Mouse (Mus musculus) megakaryocyte progenitor cell, adult 5-6 weeks (primary cell): ENCODE measurements around the gene Alpl. TPM values are rescaled to one million over a fixed set of nuclear protein-coding genes. Genes with fewer than 3 reads are reported as not detected.

Experiments
- ATAC-seq: replicated peaks from 2 replicates; pipeline ENCODE4 v1.8.0; 2016; ENCODE audit warnings: mild to moderate bottlenecking, moderate TSS enrichment, inconsistent platforms; ENCODE audit not compliant: poor library complexity
- total RNA-seq, 2 experiments: library from RNA; stranded (forward) in 1 of 2; stranded (reverse) in 1 of 2; fragments of 157-497, 149-512 nt in 1 of 2; fragments of 200-1000 nt in 1 of 2; gene quantifications; 2 replicates each; pipeline versions ENCODE4 v1.2.3 to v1.2.4; 2015 to 2017

Gene Alpl
- total RNA-seq, 2 experiments from 2014 or later, result not detected

DNA sequence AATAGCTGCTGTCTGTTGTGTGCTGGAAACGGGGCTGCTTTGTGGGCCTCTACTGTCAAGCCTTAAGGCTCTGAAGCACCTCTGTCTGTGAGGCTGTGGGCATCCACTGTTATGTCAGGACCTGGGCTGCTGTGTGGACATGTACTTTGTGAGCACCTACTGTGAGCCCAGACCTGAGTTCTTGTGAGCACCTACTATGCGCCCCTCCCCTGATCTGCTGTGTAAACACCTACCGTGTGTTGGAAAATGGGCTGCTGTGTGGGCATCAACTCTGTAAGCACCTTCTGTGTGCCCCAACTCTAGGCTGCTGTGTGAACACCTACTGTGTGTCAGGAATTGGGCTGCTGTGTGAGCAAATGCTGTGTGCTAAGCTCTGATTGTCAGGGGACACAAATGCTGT lies 74.0 kb downstream of the Alpl start:
- ATAC-seq, result no peak

DNA sequence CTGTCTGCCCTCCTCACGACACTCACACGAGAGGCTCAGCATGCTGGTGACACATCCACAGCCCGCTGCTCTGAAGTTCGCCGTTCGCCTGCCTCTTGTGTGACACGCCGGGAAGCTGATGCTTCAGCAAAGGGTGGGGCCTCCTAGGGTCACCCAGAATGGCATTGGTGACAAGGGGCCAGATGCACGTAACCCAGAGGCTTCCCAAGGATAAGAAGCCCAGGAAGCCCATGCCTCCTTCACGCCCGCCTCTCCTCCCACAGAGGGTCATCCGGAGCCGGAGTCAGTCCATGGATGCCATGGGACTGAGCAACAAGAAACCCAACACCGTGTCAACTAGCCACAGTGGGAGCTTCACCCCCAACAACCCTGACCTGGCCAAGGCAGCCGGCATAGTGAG lies 74.6 kb downstream of the Alpl start:
- no peak for ATAC-seq

DNA sequence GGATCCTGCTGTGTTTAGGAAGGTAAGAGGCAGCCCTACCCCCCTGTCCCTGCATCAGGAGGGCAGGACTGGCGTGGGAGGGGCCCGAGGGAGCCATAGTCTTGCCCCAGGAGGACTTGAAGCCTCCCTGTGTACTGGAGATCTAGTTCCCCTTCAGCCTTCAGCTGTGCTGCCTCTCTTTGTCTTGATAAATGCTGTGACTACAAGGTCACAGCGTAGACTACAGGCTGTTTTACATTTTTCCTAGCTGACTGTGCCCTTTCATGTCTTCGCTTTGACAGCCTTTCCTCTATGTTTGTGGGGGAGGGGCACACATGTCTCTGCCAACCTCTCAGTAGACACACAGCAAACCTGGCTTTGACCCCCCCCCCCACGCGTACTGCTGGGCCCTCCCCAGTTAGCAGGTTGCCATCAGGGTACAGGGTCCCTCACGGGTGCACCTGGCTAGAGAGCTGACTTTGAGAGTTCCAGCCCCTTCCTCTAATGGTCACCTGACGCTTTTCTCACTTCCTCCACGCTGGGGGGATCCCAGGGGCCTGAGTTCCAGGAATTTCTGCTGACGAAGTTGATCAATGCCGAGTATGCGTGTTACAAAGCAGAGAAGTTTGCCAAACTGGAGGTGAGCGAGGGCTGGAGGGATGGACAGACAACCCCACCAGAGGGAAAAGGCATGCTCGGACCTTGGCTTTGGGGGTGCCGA lies 76.7 kb downstream of the Alpl start:
- ATAC-seq, result no peak

DNA sequence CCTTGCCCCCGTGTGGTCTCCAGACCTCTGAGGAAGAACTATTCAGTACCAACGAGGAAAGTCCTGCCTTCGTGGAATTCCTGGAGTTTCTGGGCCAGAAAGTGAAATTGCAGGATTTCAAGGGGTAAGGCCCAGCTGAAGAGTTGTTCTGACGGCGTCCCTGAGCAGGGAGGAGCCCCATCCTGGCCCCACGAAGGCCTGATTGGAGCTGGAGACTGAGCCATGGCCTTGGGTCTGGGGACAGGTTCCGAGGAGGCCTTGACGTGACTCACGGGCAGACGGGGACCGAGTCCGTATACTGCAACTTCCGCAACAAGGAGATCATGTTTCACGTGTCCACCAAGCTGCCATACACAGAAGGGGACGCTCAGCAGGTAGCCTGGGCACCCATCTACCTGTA lies 78.5 kb downstream of the Alpl start:
- ATAC-seq, result no peak

DNA sequence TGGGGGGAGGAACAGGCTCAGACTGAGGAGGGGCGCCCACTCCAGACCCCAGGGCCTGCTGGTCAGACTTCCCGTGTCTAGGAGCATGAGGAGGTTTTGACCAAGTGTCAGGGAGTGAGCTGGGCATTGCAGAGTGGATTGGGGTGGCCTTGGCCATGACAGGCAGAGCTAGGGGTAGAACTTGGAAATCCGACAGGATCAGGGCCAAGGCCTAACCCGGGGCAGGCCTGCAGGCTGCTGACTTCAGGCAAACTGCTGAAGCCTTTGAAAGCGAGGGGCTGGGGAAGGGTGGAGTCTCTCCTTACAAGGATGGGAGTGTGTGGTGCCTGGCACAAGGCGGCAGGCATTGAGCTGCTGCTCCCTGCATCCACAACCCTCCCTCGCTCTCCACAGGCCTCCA lies 79.2 kb downstream of the Alpl start:
- ATAC-seq, result no peak

DNA sequence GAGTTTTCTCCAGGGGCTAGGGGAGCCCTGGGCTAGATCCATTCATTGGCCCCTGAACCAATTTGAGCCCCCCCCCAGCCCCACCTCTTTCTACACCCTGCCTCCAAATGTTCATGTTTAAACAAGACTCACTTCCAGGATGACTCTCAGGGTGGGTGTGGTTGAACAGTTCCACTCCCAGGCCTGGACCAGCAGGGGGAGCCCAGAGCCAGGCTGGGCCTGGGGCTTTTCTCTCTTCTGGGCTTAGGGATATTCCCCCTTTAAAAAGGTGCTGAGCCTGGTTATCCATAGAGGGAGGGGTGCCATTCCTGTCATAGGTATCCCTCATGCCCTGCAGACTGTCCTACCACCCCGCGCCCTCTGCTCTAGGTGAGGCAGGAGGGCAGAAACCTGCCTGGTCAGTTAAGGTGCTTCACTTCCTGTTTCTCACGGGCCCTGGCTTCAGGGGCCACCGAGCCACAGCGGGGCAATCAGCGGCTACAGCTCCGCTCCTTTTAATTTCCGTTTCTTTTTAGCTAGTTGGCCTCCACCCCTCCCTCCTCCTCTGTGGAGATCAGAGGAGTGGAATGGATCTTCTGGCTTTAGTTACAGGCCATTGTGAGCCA lies 82.1 kb downstream of the Alpl start:
- ATAC-seq, result peak; percentile 65

DNA sequence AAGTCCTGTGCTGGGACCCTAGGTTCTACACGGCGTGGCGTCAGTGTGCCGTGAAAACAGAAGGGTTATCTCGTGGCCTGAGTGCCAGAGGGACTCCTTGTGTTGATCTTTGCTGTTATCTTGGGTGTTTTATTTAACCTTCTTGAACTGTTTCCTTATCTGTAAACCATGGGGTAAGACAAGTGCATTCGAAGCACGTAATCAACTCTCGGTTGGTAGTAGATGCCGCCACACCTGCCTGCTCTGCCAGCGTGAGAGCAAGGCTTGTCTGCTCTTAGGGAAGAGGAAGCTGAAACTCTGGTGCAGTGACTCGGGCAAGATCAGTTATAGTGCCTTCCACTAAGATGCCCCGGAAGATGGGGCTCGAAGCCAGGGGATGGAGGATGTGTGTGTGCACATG lies 83.2 kb downstream of the Alpl start:
- peak; percentile 52 for ATAC-seq

DNA sequence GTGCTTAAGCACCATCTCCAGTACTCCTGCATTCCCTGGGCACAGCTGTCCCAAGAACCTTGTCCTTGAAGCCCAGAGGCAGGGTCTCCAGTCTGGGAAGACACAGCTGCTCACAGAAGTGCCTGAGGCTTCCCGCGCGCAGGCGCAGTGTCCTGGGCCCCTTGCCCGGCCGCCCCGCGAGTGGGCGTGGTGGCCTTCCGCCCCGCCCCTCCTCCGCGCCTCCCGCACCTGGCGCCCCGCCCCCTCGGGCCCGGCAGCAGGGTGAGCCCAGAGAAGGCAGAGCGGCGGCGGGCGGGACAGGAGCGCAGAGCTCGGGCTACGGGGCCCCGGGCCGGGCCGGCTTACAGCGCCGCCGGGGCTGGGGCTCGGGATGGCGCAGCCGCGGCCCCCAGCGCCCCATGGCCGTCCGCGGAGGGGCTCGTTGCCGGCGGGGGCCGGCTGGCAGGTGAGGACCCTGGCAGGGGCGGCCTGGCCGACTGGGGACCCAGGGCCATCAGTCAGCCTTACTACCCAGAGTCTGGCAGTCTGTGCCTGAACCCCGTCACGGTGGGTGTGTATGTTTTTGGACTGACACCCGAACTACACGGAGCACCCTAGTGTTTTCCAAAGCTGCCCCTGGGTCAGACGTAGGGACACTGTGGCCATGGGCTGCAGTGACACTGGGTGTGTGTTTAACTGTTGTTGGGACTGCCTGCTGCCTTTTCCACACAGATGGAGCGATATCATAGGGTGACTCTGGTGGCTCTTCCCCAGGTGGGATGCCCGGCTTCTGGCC lies 88.8 kb downstream of the Alpl start:
- peak; percentile 91 for ATAC-seq

DNA sequence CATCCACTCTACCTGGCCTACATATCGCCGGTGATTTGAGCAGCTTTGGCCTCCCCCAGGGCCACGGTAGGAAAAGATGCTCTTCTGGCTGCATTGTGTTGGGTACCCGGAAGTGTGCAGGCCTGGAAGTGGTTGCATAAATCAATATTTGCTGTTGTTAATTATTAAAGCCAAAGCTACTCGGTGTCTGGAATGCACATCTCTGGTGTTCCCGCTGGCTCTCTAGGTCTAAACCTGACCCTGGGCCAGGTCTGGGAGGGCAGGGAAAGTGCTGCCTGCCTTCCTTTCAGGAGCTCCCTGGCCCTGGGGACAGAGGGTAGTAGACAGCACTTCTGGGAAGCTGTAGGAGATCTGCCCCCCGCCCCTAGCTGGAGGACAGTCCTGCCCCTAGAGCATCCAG lies 89.7 kb downstream of the Alpl start:
- ATAC-seq, result no peak

DNA sequence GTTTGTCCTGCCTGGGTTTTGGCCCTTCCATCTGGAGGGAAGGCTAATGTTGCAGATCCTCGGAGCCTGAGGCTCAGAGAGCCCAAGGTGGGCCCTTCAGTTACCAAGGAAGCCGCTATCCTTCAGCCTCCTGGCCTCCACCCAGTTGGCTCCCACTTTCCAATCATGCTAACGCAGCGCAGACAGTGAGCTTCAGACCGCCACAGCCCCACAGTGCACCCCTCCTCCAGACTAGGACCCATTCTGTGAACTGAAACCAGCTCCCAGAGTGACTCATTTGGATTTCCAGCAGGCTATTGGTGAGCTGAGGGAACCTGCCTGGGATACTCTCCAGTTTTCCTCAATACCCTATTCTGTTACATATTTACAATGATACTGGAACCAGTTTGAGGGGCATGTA lies 90.8 kb downstream of the Alpl start:
- ATAC-seq, result no peak

DNA sequence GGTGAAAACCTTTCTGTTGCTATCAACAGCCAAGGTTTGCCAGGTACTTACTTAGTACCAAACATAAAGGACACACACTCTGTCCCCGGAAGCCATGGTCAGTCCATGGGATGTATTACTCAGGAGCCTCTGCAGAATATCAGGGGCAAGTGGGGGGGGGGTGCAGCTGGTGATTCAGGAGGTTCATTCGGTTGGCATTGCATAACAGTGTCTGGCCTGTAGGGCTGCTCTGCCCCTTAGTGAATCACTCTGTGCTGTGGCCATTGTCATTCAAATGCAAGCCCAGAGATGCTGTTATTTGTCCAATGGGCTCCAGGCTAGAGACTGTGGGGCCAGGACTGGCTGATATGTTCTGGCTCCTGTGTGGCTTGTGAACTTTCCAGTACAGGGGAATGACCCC lies 91.6 kb downstream of the Alpl start:
- no peak for ATAC-seq

DNA sequence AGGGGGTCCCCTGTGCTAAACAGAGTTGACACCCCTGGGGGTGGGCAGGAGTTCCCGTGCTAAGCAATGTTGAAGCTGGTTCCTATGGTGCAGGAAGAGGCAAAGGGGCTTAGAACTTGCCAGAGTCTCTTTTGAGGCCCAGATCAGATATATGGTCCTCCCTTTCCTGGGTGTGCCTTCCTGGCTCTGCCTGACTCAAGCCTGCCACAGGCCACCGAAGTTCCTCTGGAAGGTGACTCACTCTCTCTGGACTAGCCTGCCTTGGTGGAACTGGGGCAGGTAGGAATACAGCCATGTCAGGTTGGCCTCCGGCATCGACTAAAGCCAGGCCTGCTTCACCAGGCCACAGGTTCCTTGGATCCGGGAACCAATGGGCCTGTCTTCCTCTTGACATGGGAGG lies 93.1 kb downstream of the Alpl start:
- no peak for ATAC-seq

DNA sequence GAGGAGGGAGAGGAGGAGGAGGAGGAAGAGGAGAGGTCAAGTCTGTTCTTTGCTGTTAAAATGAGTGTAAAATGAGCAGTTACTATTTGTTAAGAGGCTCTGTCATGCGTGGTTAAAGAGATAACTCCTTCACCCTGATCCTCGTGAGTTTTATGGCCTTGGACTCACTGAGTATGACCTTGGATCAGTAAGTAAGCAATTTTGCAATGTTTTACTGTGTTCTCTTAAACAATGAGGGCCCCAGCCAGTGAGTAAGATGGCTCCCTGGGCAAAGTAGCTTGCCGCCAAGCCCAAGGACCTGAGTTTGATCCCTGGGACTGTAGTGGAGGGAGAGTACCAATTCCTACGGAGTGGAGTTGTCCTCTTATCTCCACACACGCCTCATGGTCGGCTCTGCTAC lies 95.2 kb downstream of the Alpl start:
- no peak for ATAC-seq

DNA sequence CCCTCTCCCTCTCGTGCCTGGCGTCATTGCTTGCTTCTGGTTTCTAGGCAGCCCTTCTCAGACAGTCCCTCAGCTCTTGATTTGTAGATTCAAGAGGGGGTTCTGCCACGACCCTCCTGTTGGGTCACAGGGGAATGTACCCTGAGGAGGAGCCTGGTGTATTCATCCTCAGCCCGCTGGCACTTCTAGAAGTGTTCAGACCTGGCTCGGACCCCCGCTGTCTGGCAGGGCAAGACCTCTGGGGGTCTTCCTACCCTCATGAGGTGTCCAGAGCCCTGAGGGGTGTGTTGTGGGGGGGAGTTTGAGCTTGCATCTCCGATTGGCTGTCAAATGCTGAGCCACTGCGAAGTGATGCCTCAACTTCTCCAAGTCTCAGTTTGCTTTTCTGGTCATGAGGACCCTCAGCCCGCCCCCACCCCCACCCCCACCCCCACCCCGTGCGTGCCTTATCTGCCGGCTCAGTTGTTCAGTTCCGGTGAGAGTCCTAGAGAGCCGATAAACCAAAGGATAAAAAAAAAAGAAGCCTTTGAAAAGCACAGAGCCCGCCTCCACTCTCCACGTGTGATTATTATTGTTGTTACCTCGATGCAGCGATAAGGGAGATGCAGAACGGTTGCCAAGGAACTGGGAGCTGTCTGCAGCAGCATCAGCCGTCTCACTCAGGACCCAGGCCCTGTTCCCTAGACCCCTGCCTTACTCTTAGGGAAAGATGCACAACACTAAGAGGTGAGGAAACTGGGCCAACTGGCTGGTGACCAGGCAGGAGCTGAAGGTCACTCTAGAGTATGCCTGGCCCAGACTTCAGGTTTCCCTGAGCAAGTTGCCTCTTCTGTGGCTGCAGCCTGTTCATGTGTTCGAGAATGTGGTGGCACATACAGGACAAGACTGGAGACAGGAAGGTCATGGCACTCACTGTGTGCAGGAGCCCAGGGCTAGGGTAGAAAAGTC lies 96.6 kb downstream of the Alpl start:
- ATAC-seq, result no peak

DNA sequence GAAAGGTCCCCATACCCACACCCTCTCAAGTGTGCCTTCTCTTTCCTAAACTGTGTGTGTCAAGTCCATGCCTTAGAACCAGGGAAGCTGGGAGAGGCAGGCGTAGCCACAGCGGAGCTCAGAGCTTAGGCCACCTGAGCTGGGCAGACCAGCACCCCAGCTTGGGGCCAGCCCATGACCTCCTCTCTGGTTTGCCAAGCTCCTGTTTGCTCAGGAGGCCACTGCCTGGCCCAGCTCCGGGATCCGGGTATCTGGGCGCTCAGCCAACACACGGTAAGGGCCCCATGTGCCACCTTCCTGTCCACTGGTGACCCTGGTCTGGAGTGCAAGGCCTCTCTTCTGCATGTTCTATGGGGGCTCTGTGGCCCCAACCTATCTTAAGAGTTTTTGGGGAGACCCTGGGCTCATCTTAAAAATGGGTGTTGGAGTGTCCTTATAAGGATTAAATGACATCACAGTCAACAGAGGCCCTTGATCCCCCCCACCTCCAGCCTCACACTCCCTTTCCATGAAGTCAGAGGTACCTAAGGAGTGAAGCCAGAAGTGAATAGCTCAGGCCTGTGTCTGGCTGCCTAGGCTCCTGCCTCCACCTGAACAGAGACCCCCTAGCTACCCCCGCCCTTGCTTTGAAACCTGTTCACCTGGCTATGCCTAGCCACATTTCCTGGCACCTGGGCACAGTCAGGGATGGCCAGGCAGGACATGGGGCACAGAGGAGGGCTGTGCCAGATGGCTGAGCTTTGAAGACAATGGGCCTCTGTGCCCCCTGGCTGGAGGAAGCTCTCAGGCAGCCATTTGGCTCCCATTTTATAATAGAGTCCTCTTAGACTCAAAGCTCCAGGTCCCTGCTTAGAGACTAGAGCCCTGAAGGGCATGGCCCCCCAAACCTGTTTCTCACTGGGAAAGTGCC lies 97.9 kb downstream of the Alpl start:
- ATAC-seq, result no peak

DNA sequence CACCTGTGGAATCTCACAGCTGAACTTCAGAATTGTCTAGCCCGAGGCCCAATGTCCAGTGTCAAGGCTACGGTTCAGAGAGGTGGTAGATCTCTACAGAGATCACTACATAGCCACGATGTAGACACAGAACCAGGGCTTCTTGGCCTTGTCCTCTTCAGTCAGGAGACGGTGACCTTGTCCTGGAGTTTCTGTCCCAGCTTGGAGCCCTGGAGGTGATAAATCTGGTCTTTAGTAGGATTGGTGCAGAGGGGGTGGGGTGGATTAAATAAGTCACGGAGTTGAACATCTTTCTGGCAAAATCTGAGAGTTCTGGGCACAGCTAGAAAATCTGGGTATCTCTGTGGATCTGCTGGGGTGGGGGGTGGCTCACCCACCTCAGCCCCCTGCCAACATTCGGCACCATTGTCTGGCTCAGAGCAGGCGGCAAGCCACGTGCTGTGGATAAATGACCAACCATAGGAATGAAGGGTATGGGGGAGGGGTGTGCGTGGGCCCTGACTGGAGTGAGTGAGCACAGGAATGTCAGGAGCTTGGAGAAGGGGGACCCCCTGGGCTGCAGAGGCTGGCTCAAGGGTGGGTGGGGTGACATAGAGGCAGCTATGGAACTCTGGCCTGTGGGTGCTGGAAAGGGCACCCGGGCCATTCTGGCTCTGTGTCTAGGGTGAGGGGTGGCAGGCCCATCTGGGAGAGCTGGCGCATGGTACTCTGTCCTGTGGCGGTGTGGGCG lies 98.9 kb downstream of the Alpl start:
- ATAC-seq, result no peak

DNA sequence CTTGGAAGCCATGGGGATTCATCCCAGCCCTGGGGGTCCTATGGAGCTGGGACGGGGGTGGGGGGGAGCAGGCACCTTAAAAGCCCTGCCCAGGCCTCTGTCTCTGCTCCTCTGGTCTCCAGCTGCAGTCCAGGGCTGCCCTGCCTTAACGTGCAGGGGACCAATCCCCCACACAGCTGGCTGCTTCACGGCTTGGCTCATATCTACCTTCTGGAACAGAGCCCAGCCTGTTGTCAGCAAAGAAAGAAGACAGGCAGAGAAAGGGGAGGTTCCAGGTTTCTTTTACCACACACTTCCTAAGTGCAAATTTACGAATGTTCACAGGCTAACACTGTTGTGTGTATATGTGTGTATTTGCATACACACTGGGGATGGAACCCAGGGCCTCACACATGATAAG lies 100.3 kb downstream of the Alpl start:
- no peak; the same call in 1 of the 2 replicates for ATAC-seq

DNA sequence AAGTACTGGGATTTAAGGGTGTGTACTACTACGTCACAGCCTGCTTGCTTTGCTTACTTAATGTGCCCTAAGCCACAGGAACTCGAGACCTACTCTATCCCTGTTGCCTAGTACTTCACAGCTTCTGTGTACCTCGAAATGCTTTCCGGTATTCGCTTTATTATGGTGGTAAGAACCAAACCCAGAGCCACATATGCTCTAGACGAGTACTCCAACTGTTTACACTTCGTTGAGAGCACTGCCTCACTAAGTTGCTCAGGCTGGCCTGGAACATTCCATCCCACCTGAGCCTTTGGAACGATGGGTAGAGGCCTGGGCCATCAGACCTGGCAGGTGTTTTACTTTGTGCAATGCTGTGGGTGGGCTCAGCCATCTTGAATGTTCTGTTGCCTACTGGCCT lies 100.9 kb downstream of the Alpl start:
- ATAC-seq, result no peak

DNA sequence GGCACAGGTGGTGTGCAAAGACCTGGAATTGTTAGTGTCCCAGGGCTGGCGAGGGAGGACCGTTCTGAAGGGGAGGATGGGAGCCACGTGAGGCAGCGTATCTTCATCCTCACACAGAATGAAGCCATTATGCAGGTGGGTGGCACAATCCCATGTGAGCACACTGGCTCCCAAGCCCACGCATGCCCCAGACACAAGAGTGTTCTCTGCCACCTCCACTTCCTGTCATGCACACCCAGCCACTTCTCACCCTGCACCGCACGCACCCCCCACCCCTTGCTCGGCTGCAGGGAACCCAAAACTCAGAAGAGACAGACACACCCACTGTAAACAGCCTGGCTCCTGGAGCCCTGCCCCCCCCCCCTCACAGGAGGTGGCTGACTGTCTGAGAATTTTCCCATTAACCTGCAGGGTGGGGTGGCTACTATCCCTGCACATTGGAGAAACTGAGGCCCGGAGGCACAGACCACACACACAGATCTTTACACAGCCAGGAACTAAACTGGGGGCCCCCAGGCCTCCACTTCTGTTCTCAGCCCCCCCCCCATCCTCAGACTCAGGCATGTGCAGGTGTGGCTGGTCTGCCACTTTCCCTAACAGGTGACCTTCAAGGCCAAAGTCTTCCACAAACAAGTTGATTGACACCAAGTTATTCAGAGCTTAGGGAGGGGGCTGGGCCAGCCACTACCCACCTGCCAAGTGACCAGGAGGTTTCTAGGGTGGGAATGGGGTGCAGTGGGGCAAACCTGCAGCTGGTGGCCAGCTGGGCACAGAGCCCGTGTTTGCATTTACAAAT lies 103.9 kb downstream of the Alpl start:
- ATAC-seq, result no peak
